Comparison of ENCODE assay signal across 10 mouse cellular contexts in genomic region chr3:144714126-144714525, GRCm38 (mm10). TPM values are rescaled to one million over a fixed set of nuclear protein-coding genes. Genes with fewer than 3 reads are reported as not detected.
DNase-seq lines count a peak whose midpoint lies in the region; ATAC-seq lines count a peak whose summit lies in the region.
"Had no signal": no experiment of that assay in that cellular context is flagged by ENCODE, and none has a peak within 500 bp of the region (broad histone marks: within the 10 kb centered on the region; RNA-seq: fewer than 3 reads in every experiment).

No protein-coding gene starts in this region.

- peak overlapping the region; percentile 52 for H3K27ac ChIP-seq in heart, embryonic 11.5 days (ENCODE audit: low read depth, low read length)
- H3K27ac ChIP-seq: limb, embryonic 13.5 days; neural tube, embryonic 15.5 days had no signal

- H3K9ac ChIP-seq in heart, embryonic 11.5 days (ENCODE audit: low read depth, low read length) = no peak overlapping the region
- H3K9ac ChIP-seq: limb, embryonic 13.5 days; neural tube, embryonic 15.5 days had no signal

- no peaks in the 10 kb centered on the region for H3K27me3 ChIP-seq in heart, embryonic 11.5 days (ENCODE audit: control insufficient read depth, insufficient read depth, low read length)
- H3K27me3 ChIP-seq: limb, embryonic 13.5 days; neural tube, embryonic 15.5 days had no signal

- no peaks in the 10 kb centered on the region for H3K9me3 ChIP-seq in heart, embryonic 11.5 days (replicated peaks; ENCODE audit: control insufficient read depth, low read length)
- H3K9me3 ChIP-seq: limb, embryonic 13.5 days; neural tube, embryonic 15.5 days had no signal

- DNase-seq in gastrocnemius, adult 18-20 months (ENCODE audit: low spot score) = peak; percentile 47
- DNase-seq in gastrocnemius, postnatal 4 days (ENCODE audit: low spot score in 2 of 2) = no peak
- DNase-seq in adrenal gland, adult 2 months = peak; percentile 78
- peak; percentile 47 to 83 for DNase-seq in kidney, postnatal 25 days
- no peak for DNase-seq in T-cell, adult 2 months (ENCODE audit: low spot score)
- no peak for DNase-seq in frontal cortex, postnatal 36 days (ENCODE audit: low spot score in 2 of 2)
- no peak for DNase-seq in urinary bladder, postnatal 25 days (ENCODE audit: low spot score)

- peaks cover 10% of the 10 kb centered on the region for H3K36me3 ChIP-seq in heart, embryonic 11.5 days (ENCODE audit: control insufficient read depth, insufficient read depth, low read length)

- peaks cover 25% of the 10 kb centered on the region for H3K4me1 ChIP-seq in heart, embryonic 11.5 days (ENCODE audit: control insufficient read depth, insufficient read depth, low read length)

- no peak overlapping the region for H3K4me3 ChIP-seq in heart, embryonic 11.5 days (ENCODE audit: low read depth, low read length)
- H3K4me3 ChIP-seq: limb, embryonic 13.5 days; neural tube, embryonic 15.5 days had no signal

- 59% methylated on average over 7 of the region's 7 CpGs for WGBS in heart, embryonic 11.5 days (ENCODE audit: insufficient replicate concordance)

- no peak for ATAC-seq in heart, embryonic 11.5 days (replicated peaks; ENCODE audit: insufficient number of reproducible peaks, low FRiP score, low TSS enrichment)

- no peak overlapping the region for H3K4me2 ChIP-seq in heart, embryonic 11.5 days
- H3K4me2 ChIP-seq: limb, embryonic 13.5 days; neural tube, embryonic 15.5 days had no signal

RNA-seq across cellular contexts. Expression of gene Sh3glb1, which starts 6.0 kb away (rescaled TPM):
- total RNA-seq in gastrocnemius, adult 18-20 months (2021) = 100 to 1,000 TPM; 332 to 386 TPM
- 100 to 1,000 TPM; 276 to 331 TPM for total RNA-seq in gastrocnemius, postnatal 4 days (2021)
- 100 to 1,000 TPM; 168 to 210 TPM for total RNA-seq in adrenal gland, adult 2 months (2021)
- polyA plus RNA-seq in adrenal gland, adult 2 months (2012; rRNA removed) = 14.2 and 16.3 TPM in 2 replicates
- polyA plus RNA-seq in heart, embryonic 11.5 days (2014; fragmentation: Nextera tagmentation; extraction: Ambion mirVana) = 133 and 139 TPM in 2 replicates

RNA-seq across cellular contexts. Expression of gene Clca3a1, which starts 46.7 kb away (rescaled TPM):
- total RNA-seq in gastrocnemius, adult 18-20 months (2021) = under 1 TPM; 0.09 to 0.18 TPM
- under 1 TPM; 0.23 to 0.69 TPM for total RNA-seq in gastrocnemius, postnatal 4 days (2021)
- 1 to 10 TPM; 1.6 to 5.2 TPM for total RNA-seq in adrenal gland, adult 2 months (2021)
- 0.65 and 1.1 TPM in 2 replicates for polyA plus RNA-seq in adrenal gland, adult 2 months (2012; rRNA removed)
- 18.8 and 20.5 TPM in 2 replicates for polyA plus RNA-seq in heart, embryonic 11.5 days (2014; fragmentation: Nextera tagmentation; extraction: Ambion mirVana)

Comparison
In these comparisons a context has a peak if more than half of its experiments do, and no peak if none do; other contexts are left out.
1. DNase-seq: peak in gastrocnemius, adult 18-20 months (single experiment), adrenal gland, adult 2 months (single experiment) and kidney, postnatal 25 days (2 of 2); none in gastrocnemius, postnatal 4 days (0 of 2), T-cell, adult 2 months (single experiment), frontal cortex, postnatal 36 days (0 of 2) and urinary bladder, postnatal 25 days (single experiment).